Mouse (Mus musculus) forebrain, embryonic 14.5 days (tissue): ENCODE results near the gene Gm20388. TPM values are rescaled to one million over a fixed set of nuclear protein-coding genes. Genes with fewer than 3 reads are reported as not detected.

Experiments used
- ATAC-seq: fragments of 200-750 bp; cut with Nextera tagmentation; 2 replicates; pipeline ENCODE4 v1.8.0; 2017; ENCODE audit warnings: mild to moderate bottlenecking, moderate library complexity
- DNase-seq: peaks from one replicate; pipeline ENCODE4 v3.0.0-alpha.2; 2015; ENCODE audit warnings: low spot score
- H3K27ac ChIP-seq: fragments of 300-500 bp; sonication (generic); 2 replicates; pipeline ENCODE4 v1.5.1; 2014; ENCODE audit warnings: low read depth, mild to moderate bottlenecking, control low read depth, low read length, moderate library complexity
- H3K27me3 ChIP-seq: fragments of 300-500 bp; sonication (generic); replicated peaks from 2 replicates; pipeline ENCODE4 v1.6.1; 2014; ENCODE audit warnings: low read length, control low read depth, mixed read lengths; ENCODE audit not compliant: control insufficient read depth, insufficient read depth
- H3K36me3 ChIP-seq: fragments of 300-500 bp; sonication (generic); 2 replicates; pipeline ENCODE4 v1.6.1; 2014; ENCODE audit warnings: low read length, control low read depth; ENCODE audit not compliant: control insufficient read depth, insufficient read depth
- H3K4me1 ChIP-seq: fragments of 300-500 bp; sonication (generic); 2 replicates; pipeline ENCODE4 v1.6.1; 2014; ENCODE audit warnings: antibody characterized with exemption, low read length, control low read depth; ENCODE audit not compliant: control insufficient read depth, insufficient read depth
- H3K4me2 ChIP-seq: fragments of 300-500 bp; sonication (generic); 2 replicates; pipeline ENCODE4 v1.6.1; 2014; ENCODE audit warnings: mild to moderate bottlenecking, control low read depth, low read length
- H3K4me3 ChIP-seq: fragments of 300-500 bp; sonication (generic); 2 replicates; pipeline ENCODE4 v1.5.1; 2014; ENCODE audit warnings: low read depth, low read length, control low read depth
- H3K9ac ChIP-seq: fragments of 300-500 bp; sonication (generic); 2 replicates; pipeline ENCODE4 v1.6.1; 2014; ENCODE audit warnings: mild to moderate bottlenecking, low read length, control low read depth, moderate library complexity
- H3K9me3 ChIP-seq: fragments of 300-500 bp; sonication (generic); replicated peaks from 2 replicates; pipeline ENCODE4 v1.6.1; 2016; ENCODE audit warnings: low read length, control low read depth, mixed read lengths; ENCODE audit not compliant: control insufficient read depth
- WGBS: fragments of 180-500 bp; shearing (Covaris S2); extraction: QIAGEN DNeasy Blood & Tissue Kit; methylation state at CpG from one replicate; pipeline ENCODE4 v1.1.7; 2014; 5-methylcytosine and 5-hydroxymethylcytosine counted together
- polyA plus RNA-seq: library from polyadenylated mRNA; unstranded; fragments of >200 nt; fragmentation: Nextera tagmentation; extraction: Ambion mirVana; gene quantifications from 2 replicates; pipeline ENCODE4 v1.2.1, GENCODE M21; 2014

Gene Gm20388
- polyA plus RNA-seq, 1 experiment from 2014 or later, result 7.4 TPM

GRCm38 (mm10) chr8:121376116-121376950 is 1465.7 kb downstream of the Gm20388 start:
- no peak for ATAC-seq
- H3K27me3 ChIP-seq, result no peaks in the 10 kb centered on the region
- WGBS, result 85% methylated on average over 10 of the region's 10 CpGs
- no peak overlapping the region for H3K4me3 ChIP-seq
- DNase-seq, result no peak
- no peaks in the 10 kb centered on the region for H3K9me3 ChIP-seq
- no peaks in the 10 kb centered on the region for H3K36me3 ChIP-seq
- H3K4me1 ChIP-seq, result peaks cover 8% of the 10 kb centered on the region; the same call in 1 of the 2 replicates
- H3K27ac ChIP-seq, result no peak overlapping the region
- no peak overlapping the region for H3K9ac ChIP-seq
- no peak overlapping the region for H3K4me2 ChIP-seq

GRCm38 (mm10) chr8:121377680-121378079 is 1467.0 kb downstream of the Gm20388 start:
- H3K4me1 ChIP-seq, result peaks cover 8% of the 10 kb centered on the region; the same call in 1 of the 2 replicates
- DNase-seq (no peak), ATAC-seq (no peak)
- H3K9ac ChIP-seq, result no peak overlapping the region
- 9% methylated on average over 10 of the region's 10 CpGs for WGBS
- no peaks in the 10 kb centered on the region for H3K36me3 ChIP-seq
- H3K4me3 ChIP-seq, result no peak overlapping the region
- no peaks in the 10 kb centered on the region for H3K9me3 ChIP-seq
- no peaks in the 10 kb centered on the region for H3K27me3 ChIP-seq
- H3K27ac ChIP-seq, result no peak overlapping the region
- no peak overlapping the region for H3K4me2 ChIP-seq

GRCm38 (mm10) chr8:121379387-121379786 is 1468.7 kb downstream of the Gm20388 start:
- no peak for DNase-seq
- no peak for ATAC-seq
- Histone ChIP-seq H3K27me3 (no peaks in the 10 kb centered on the region), H3K9me3 (no peaks in the 10 kb centered on the region), H3K4me3 (no peak overlapping the region), H3K4me1 (peaks cover 10% of the 10 kb centered on the region; the same call in 1 of the 2 replicates), H3K27ac (no peak overlapping the region), H3K9ac (no peak overlapping the region), H3K36me3 (no peaks in the 10 kb centered on the region), H3K4me2 (no peak overlapping the region)
- WGBS, result 90% methylated on average over 1 of the region's 1 CpGs

GRCm38 (mm10) chr8:121382583-121383241 is 1472.1 kb downstream of the Gm20388 start:
- Histone ChIP-seq H3K4me1 (peaks cover 7% of the 10 kb centered on the region; the same call in 1 of the 2 replicates), H3K9ac (peak overlapping the region; percentile 73), H3K27ac (no peak overlapping the region), H3K9me3 (no peaks in the 10 kb centered on the region), H3K36me3 (no peaks in the 10 kb centered on the region), H3K4me3 (peak overlapping the region; percentile 28), H3K27me3 (no peaks in the 10 kb centered on the region), H3K4me2 (peak overlapping the region; percentile 58)
- peak; percentile 84 for DNase-seq
- peak; percentile 90 for ATAC-seq
- WGBS, result 1% methylated on average over 20 of the region's 21 CpGs

GRCm38 (mm10) chr8:121385540-121385939 is 1474.9 kb downstream of the Gm20388 start:
- Histone ChIP-seq H3K4me3 (no peak overlapping the region), H3K9me3 (no peaks in the 10 kb centered on the region), H3K27me3 (peaks cover 7% of the 10 kb centered on the region; the same call in 1 of the 2 replicates), H3K27ac (no peak overlapping the region), H3K4me2 (no peak overlapping the region), H3K36me3 (no peaks in the 10 kb centered on the region), H3K4me1 (0 out of 2 replicates have a peak, but pooled peaks cover 2% of the 10 kb centered on the region), H3K9ac (no peak overlapping the region)
- ATAC-seq (no peak), DNase-seq (no peak)
- 67% methylated on average over 7 of the region's 7 CpGs for WGBS

- Histone ChIP-seq H3K27ac (no peak overlapping the region), H3K27me3 (peaks cover 26% of the 10 kb centered on the region), H3K9ac (no peak overlapping the region), H3K4me3 (no peak overlapping the region), H3K4me2 (no peak overlapping the region), H3K9me3 (no peaks in the 10 kb centered on the region), H3K36me3 (no peaks in the 10 kb centered on the region), H3K4me1 (peaks cover 10% of the 10 kb centered on the region; the same call in 1 of the 2 replicates)
- peak; percentile 55; the same call in 1 of the 2 replicates for ATAC-seq
- WGBS, result 15% methylated on average over 11 of the region's 11 CpGs
- DNase-seq, result no peak
Observed at GRCm38 (mm10) chr8:121390608-121391007, 1480.0 kb downstream of the Gm20388 start.

- DNase-seq (peak; percentile 60), ATAC-seq (peak; percentile 50; the same call in 1 of the 2 replicates)
- peaks cover 28% of the 10 kb centered on the region for H3K27me3 ChIP-seq
Observed at GRCm38 (mm10) chr8:121391254-121391653, 1480.6 kb downstream of the Gm20388 start.

GRCm38 (mm10) chr8:121391771-121392170 is 1481.1 kb downstream of the Gm20388 start:
- WGBS, result 9% methylated on average over 12 of the region's 12 CpGs
- Histone ChIP-seq H3K4me3 (no peak overlapping the region), H3K9ac (no peak overlapping the region), H3K27ac (no peak overlapping the region), H3K36me3 (no peaks in the 10 kb centered on the region), H3K4me2 (no peak overlapping the region), H3K4me1 (peaks cover 10% of the 10 kb centered on the region; the same call in 1 of the 2 replicates), H3K27me3 (peaks cover 29% of the 10 kb centered on the region), H3K9me3 (no peaks in the 10 kb centered on the region)
- DNase-seq (peak; percentile 45), ATAC-seq (no peak)

More at GRCm38 (mm10) chr8:121391254-121391653, 1480.6 kb downstream of the Gm20388 start:
- Histone ChIP-seq H3K4me3 (no peak overlapping the region), H3K27ac (no peak overlapping the region), H3K9me3 (no peaks in the 10 kb centered on the region), H3K4me1 (peaks cover 10% of the 10 kb centered on the region; the same call in 1 of the 2 replicates), H3K36me3 (no peaks in the 10 kb centered on the region), H3K9ac (no peak overlapping the region), H3K4me2 (no peak overlapping the region)
- 11% methylated on average over 9 of the region's 9 CpGs for WGBS
